In genomic region chr4:23636231-23636928, GRCm38 (mm10) we compare ENCODE assay signal across 16 mouse cellular contexts.
DNase-seq lines count a peak whose midpoint lies in the region; ATAC-seq and TF ChIP-seq lines count a peak whose summit lies in the region.
"Had no signal": no experiment of that assay in that cellular context is flagged by ENCODE, and none has a peak within 500 bp of the region (broad histone marks: within the 10 kb centered on the region; RNA-seq: fewer than 3 reads in every experiment).

No protein-coding gene starts in this region.

- no peak overlapping the region for H3K4me3 ChIP-seq in forebrain, embryonic 12.5 days (replicated peaks)
- 0 out of 2 replicates have a peak overlapping the region, but pooled peaks have one; percentile 8 for H3K4me3 ChIP-seq in hindbrain, embryonic 16.5 days (ENCODE audit: low read length)
- no peak overlapping the region for H3K4me3 ChIP-seq in midbrain, embryonic 14.5 days (replicated peaks; ENCODE audit: low read depth, low read length)
- H3K4me3 ChIP-seq: embryonic facial prominence, embryonic 12.5 days had no signal

- H3K4me2 ChIP-seq in forebrain, embryonic 12.5 days = no peak overlapping the region
- H3K4me2 ChIP-seq in hindbrain, embryonic 16.5 days (ENCODE audit: low read length) = peak overlapping the region; percentile 31
- peak overlapping the region; percentile 41 for H3K4me2 ChIP-seq in midbrain, embryonic 14.5 days (ENCODE audit: low read length)
- H3K4me2 ChIP-seq: embryonic facial prominence, embryonic 12.5 days had no signal

- no peaks in the 10 kb centered on the region for H3K36me3 ChIP-seq in forebrain, embryonic 12.5 days (replicated peaks)
- H3K36me3 ChIP-seq in hindbrain, embryonic 16.5 days (ENCODE audit: control insufficient read depth, insufficient read depth, low read length) = no peaks in the 10 kb centered on the region
- H3K36me3 ChIP-seq in midbrain, embryonic 14.5 days (ENCODE audit: control insufficient read depth, insufficient read depth, low read length) = no peaks in the 10 kb centered on the region
- H3K36me3 ChIP-seq: embryonic facial prominence, embryonic 12.5 days had no signal

- no peaks in the 10 kb centered on the region for H3K9me3 ChIP-seq in forebrain, embryonic 12.5 days
- no peaks in the 10 kb centered on the region for H3K9me3 ChIP-seq in hindbrain, embryonic 16.5 days (ENCODE audit: control insufficient read depth, low read length)
- H3K9me3 ChIP-seq in midbrain, embryonic 14.5 days (ENCODE audit: control insufficient read depth, low read length) = no peaks in the 10 kb centered on the region
- H3K9me3 ChIP-seq: embryonic facial prominence, embryonic 12.5 days had no signal

- peak overlapping the region; percentile 76 for H3K27ac ChIP-seq in forebrain, embryonic 12.5 days
- H3K27ac ChIP-seq in hindbrain, embryonic 16.5 days (ENCODE audit: low read depth, low read length) = peak overlapping the region; percentile 51; the same call in 1 of the 2 replicates
- peak overlapping the region; percentile 82 for H3K27ac ChIP-seq in midbrain, embryonic 14.5 days (replicated peaks; ENCODE audit: low read depth, low read length)
- H3K27ac ChIP-seq: embryonic facial prominence, embryonic 12.5 days had no signal

- no peak overlapping the region for H3K9ac ChIP-seq in forebrain, embryonic 12.5 days
- H3K9ac ChIP-seq in hindbrain, embryonic 16.5 days (ENCODE audit: low read depth, low read length) = peak overlapping the region; percentile 18; the same call in 1 of the 2 replicates
- H3K9ac ChIP-seq in midbrain, embryonic 14.5 days (replicated peaks; ENCODE audit: low read length) = peak overlapping the region; percentile 35; the same call in 1 of the 2 replicates
- H3K9ac ChIP-seq: embryonic facial prominence, embryonic 12.5 days had no signal

- WGBS in forebrain, embryonic 12.5 days = 39% methylated on average over 9 of the region's 9 CpGs
- 17% methylated on average over 9 of the region's 9 CpGs for WGBS in hindbrain, embryonic 16.5 days
- WGBS in midbrain, embryonic 14.5 days = 9% methylated on average over 9 of the region's 9 CpGs

- ATAC-seq in forebrain, embryonic 12.5 days (ENCODE audit: low FRiP score) = peak; percentile 62
- peak; percentile 89 for ATAC-seq in hindbrain, embryonic 16.5 days
- ATAC-seq in midbrain, embryonic 14.5 days (ENCODE audit: low FRiP score, low TSS enrichment) = peak; percentile 79
- ATAC-seq: CD4-positive, CD25-positive, alpha-beta regulatory T cell, adult 4 months had no signal

- no peak for TF ChIP-seq POLR2A in brain, embryonic 14.5 days (IDR thresholded peaks at IDR 0.05; ENCODE audit: borderline replicate concordance, extremely low read depth, insufficient read depth, insufficient read length, poor library complexity, severe bottlenecking)

- DNase-seq in brain, embryonic 14.5 days (ENCODE audit: low read depth) = peak; percentile 81
- DNase-seq in midbrain, embryonic 14.5 days = peak; percentile 68
- no peak for DNase-seq in right cerebral cortex, postnatal 25 days
- DNase-seq in cerebellum, adult 8-10 months = no peak
- DNase-seq in right cerebral cortex, postnatal 10 days (ENCODE audit: low spot score in 2 of 2) = no peak
- no peak for DNase-seq in thymus, postnatal 36 days
- DNase-seq: adrenal gland, adult 2 months; cerebellum, adult 11 months; gastrocnemius, postnatal 36 days; kidney, adult 2 months; layer of hippocampus, adult 9-11 months; liver had no signal

- no peak for TF ChIP-seq CTCF in brain, embryonic 14.5 days (IDR thresholded peaks at IDR 0.05; ENCODE audit: borderline replicate concordance, extremely low read depth, insufficient read depth, insufficient read length)

- H3K27me3 ChIP-seq in forebrain, embryonic 12.5 days = no peaks in the 10 kb centered on the region
- H3K27me3 ChIP-seq in hindbrain, embryonic 16.5 days (replicated peaks; ENCODE audit: control insufficient read depth, insufficient read depth, low read length) = no peaks in the 10 kb centered on the region
- no peaks in the 10 kb centered on the region for H3K27me3 ChIP-seq in midbrain, embryonic 14.5 days (ENCODE audit: control insufficient read depth, insufficient read depth, low read length)
- H3K27me3 ChIP-seq: embryonic facial prominence, embryonic 12.5 days had no signal

- peaks cover 5% of the 10 kb centered on the region for H3K4me1 ChIP-seq in forebrain, embryonic 12.5 days
- H3K4me1 ChIP-seq in hindbrain, embryonic 16.5 days (ENCODE audit: control insufficient read depth, insufficient read depth, low read depth, low read length) = peaks cover 6% of the 10 kb centered on the region
- peaks cover 11% of the 10 kb centered on the region; the same call in 1 of the 2 replicates for H3K4me1 ChIP-seq in midbrain, embryonic 14.5 days (ENCODE audit: control insufficient read depth, insufficient read depth, low read length)
- H3K4me1 ChIP-seq: embryonic facial prominence, embryonic 12.5 days had no signal

Comparison
In these comparisons a context has a peak if more than half of its experiments do, and no peak if none do; other contexts are left out.
1. DNase-seq: peak in brain, embryonic 14.5 days (single experiment) and midbrain, embryonic 14.5 days (single experiment); none in right cerebral cortex, postnatal 25 days (single experiment), cerebellum, adult 8-10 months (single experiment), right cerebral cortex, postnatal 10 days (0 of 2) and thymus, postnatal 36 days (0 of 2).
2. Peak in every context shown above with its lines, with median percentiles within 50 percentile points of each other: ATAC-seq and H3K27ac ChIP-seq.